Mouse (Mus musculus): Measurements from ENCODE around the gene Slco1a6.
"Not testable (repeated sequence)": the region's sequence is repeated elsewhere in the genome, so short reads cannot be mapped to it uniquely, and the experiment has no call there.

Slco1a6 gene

DNA sequence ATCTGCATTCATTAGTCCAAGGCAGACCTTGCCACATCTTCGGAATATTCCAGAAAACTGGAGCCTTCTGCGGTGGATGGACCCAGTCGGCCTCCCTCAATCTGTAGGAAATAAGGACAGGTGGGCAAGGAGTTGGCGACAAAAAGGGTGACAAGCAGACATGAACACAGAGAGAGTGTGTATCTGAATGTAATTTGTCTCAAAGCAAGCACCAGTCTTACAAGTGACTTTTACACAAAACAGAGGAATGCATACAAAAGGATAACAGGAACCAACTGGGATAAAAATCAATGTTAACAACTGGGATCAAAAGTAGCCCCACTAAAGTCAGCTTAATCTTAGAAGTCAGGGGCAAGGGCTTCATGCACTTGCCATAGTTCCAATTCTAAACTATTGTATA, at the start of gene Slco1a6:
Gene Slco1a6 (minus strand): TSS at position 101 of the 400 bp plus-strand sequence.
- no peak for DNase-seq

DNA sequence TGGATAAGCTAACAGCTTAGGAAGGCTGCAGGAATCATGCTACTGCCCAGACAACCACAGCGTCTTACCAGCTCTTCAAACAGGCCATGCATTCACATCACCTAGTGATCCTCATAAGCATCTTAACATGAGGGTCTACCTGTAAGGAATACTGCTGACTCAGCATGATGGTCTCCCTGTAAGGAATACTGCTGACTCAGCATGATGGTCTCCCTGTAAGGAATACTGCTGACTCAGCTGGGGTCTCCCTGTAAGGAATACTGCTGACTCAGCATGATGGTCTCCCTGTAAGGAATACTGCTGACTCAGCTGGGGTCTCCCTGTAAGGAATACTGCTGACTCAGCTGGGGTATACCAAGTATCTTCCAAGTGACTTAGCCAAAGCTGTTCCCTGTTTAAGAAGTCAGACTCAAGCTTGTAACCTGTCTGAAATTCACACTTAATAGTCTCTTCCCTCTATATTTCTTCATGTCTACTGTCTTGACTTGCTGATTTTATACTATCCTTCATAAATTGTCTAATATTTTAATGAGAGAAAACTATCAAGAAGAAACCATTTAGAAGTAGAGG, 42.5 kb upstream of the Slco1a6 start:
- not testable (repeated sequence) for DNase-seq

DNA sequence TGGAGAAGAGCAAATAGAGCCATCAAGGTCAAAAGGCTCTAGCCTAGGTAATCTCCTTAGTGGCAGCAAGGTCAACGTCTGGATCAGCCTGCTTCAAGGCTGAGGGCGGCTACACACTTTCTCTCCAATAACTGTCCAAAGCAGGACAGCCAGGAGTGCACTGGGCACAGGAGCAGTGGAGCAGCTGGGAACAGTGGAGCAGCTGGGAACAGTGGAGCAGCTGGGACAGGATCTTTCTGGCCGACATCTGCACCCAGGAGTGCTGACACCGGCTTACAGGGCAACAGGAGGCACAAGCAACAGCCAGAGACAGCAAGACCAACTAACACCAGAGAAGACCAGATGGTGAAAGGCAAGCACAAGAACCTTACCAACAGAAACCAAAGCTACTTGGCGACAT, 36.7 kb upstream of the Slco1a6 start:
- no peak for DNase-seq

DNA sequence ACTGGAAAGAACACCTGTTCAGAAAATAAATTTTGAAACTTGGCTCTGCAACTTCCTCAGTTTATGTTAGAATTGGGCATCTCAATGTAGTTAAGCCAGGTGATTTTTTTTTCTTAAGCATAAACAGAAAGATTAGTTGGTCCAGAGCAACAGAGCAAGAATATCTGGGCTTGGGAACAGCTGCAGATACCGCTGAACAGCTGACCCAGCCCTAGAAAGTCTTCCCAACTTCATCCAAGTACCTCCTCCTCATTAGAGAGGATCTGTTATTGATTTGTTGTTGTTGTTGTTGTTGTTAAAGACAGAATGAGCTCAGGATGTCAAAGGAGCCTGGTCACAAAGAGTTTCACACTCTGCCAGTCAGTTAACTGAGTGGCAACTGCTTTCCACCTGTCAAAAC, 31.1 kb upstream of the Slco1a6 start:
- no peak for DNase-seq

DNA sequence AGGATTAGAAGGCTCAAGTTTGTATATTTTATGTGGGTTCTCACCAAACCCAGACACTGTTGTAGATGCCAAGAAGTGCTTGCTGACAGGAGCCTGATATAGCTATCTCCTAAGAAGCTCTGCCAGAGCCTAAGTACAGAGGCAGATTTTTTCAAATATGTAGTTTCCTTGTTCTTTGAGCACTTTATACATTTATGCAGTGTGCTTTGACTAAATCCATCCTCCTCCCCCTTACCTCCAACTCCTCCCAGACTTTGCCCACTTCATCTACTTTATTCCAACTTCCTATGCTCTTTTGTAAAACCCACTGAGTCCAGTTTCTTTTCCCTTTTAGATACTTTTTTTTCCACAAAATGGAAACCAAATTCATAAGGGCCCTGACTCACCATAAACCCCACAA, 11.8 kb upstream of the Slco1a6 start:
- no peak for DNase-seq

DNA sequence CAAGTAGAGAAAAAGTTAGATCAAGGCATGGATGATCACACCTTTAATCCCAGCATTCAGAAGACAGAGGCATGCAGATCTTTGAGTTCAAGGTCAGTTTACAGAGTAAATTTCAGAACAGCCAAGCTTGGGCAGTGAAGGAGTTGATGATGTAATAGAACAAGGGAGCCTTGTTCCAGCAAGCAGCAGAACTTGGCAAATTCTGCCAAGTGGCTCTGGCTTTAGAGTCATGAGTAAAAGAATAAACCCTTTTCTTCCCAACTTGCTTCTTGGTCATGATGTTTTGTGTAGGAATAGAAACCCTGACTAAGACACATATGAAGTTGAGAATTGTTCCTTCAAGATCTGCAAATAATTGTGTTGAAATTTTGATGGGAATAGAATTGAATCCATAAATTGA, 3.5 kb upstream of the Slco1a6 start:
- no peak for DNase-seq

DNA sequence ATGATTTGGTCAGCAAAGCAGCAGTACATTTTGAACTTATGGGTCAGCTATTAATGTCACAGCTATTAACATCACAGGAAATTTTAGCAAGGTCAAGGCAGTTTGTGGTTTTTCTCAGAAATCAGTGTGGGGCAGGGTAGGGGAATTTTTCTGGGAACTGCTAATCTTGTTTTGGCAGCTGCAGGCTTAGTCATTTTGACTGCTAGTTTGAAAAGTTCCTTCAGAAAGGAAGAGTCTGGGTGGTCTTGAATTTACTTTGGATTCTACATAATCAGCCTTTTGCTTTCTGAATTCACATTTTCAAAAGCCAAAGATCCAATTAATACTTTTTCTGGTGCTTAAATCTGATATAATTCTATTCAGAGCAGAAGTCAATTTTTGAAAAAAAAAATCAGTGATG, 1.4 kb upstream of the Slco1a6 start:
- no peak for DNase-seq

DNA sequence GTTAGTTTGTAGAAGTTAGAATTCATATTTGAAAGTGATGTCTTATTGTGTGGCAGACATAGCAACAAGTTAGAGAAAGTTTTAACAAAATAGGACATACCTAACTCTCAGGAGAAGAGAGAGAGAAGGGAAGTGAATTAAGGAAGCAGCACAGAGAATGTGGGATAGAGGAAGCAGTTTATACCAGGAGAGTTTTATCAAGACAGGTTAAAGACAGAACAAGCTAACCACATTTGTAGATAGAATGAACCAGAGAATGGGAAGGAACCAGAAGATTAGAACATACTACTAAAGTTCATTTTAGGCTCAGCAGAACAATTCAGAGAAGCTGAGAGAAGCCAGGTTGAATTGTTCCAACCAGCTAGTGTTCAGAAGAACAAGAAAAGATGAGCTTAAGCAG, 7.8 kb downstream of the Slco1a6 start:
- DNase-seq: no peak

DNA sequence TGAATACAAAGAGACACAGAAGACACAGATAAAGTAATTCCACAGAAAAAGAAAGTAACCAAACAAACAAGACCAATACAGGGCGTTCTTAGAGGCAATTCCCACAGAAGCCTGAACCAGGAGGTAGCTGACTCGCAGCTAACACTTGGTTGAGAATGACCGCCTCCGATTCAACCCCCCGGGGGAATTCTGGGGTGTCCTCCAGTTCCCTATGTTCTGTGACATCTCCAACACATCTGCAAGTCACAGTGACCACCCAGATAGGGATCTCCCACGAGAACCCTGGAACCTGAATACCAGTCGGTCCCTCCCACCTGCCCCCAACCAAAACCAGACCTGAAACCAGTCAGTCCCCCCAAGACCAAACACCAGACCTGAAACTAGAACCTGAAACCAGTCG, 14.1 kb downstream of the Slco1a6 start:
- no peak for DNase-seq

DNA sequence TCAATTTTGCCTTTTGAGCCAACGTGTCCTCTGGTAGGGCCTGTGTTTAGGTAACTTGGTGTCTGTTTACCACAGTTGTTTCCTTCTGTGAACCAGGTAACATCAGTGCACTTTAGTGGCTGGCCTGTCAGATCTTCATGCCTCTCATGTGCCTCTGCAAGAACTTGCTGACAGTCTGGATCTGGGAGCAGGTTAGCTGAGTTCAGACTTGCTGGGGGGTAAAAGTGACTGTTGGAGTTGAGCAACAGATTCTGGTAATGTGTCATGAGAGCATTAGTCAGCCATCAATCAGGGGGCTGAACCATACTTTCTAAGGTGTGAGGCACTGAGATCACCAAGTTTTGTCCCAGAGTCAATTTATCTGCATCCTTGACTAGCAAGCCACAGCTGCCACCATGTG, 16.4 kb downstream of the Slco1a6 start:
- no peak for DNase-seq

DNA sequence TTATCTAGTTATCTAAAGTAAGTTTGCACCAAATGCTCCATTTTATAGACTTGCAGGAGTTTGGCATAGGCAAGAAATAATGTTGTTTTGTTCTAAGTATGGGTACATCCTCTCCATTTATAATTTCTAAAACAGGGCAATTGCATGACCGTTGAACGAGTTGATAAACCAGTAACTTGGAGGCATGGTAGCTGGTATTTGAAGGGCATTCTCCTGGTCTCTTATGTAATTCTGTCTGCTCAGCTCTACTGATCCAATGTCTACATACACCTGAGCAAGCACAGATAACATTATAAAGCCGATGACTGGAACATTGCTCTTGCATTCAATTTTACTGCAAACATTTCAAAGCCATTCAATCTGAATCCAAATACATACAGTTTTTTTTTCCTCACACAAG, 20.9 kb downstream of the Slco1a6 start:
- DNase-seq: no peak

DNA sequence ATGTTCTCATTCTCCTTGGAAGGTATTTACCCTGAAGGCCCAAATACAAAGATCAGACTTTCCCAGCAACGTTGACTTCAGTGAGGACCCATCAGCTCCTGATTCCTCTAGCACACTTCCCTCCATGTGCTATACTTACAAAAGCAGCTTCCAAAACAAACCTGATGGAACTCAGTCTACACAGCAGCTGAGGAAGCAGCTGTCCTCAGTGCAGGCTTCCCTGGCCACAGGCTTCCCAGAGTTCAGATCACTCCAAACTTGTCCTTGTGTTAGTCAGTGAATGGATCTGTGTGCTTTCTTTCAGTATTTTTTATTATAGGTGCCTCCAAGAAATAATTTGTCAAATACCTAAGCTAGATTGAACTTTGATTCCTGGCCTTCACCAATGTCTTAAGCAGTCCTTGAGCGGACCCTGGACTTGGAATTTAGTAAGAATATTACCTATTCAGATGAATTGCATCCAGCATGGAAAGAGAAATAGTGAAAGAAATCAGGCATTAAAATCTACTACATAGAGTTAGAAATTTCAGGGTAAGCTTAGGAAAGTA, 22.4 kb downstream of the Slco1a6 start:
- no peak for DNase-seq

DNA sequence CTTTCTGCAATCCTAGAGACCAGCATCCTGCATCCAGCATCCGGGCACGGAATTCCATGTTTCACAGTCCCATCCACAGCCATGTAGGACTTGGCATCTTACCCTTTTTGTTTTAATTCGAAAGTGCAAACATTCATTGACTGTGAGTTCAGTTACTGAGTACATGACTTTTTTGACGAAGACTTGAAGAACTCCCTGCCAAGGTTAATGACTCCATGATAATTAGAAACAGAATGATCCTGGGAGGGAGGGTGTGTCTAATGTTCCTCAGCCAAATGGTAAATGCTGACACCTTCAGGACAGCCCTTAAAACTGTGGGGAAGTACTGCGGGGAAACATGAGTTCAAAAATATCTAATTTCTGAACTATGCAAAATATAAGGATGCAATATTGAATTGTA, 44.9 kb downstream of the Slco1a6 start:
- no peak for DNase-seq

DNA sequence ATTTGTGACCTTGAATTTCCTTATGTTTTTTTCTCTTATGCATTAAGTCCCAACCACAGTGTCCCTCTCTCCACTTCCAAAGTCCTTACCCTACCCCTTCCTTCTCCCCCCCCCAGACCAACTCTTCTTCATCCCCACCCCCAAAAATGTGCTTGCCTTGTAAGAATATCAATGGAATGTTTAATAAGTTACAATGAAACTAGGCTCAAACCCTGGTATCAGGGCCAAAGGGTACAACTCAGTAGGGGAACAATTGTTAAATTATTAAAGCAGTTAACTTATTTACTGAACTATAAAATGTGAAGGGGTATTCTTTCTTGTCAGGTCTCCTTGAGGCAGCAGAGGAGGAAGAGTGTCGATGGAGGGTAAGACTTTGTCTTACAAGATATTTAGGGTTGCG, 47.1 kb downstream of the Slco1a6 start:
- no peak for DNase-seq

DNA sequence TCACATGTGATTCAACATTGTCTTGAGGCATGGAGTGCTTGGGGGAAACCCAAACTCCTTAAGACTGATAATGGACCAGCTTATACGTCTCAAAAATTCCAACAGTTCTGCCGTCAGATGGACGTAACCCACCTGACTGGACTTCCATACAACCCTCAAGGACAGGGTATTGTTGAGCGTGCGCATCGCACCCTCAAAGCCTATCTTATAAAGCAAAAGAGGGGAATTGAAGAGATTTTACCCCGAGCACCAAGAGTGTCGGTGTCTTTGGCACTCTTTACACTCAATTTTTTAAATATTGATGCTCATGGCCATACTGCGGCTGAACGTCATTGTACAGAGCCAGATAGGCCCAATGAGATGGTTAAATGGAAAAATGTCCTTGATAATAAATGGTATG, 54.2 kb downstream of the Slco1a6 start:
- DNase-seq: not testable (repeated sequence)

DNA sequence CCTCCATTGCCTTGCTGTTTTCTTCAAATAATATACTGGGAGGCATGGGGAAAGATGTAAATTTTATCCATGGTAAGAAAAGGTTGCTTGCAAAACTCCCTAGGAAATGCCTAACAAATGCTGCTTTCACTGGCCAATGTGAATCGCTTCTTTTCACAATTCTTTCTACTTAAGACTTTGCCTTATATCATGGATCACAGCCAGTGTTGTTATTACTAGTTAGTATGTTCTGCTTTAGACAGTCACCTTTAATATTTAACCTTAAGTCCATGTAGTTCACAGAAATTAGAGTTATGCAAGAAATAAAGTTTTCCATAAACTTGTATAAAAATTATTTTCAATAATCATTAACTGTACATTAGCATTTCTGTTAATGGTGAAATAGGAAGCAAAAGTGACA, 60.0 kb downstream of the Slco1a6 start:
- no peak for DNase-seq

DNA sequence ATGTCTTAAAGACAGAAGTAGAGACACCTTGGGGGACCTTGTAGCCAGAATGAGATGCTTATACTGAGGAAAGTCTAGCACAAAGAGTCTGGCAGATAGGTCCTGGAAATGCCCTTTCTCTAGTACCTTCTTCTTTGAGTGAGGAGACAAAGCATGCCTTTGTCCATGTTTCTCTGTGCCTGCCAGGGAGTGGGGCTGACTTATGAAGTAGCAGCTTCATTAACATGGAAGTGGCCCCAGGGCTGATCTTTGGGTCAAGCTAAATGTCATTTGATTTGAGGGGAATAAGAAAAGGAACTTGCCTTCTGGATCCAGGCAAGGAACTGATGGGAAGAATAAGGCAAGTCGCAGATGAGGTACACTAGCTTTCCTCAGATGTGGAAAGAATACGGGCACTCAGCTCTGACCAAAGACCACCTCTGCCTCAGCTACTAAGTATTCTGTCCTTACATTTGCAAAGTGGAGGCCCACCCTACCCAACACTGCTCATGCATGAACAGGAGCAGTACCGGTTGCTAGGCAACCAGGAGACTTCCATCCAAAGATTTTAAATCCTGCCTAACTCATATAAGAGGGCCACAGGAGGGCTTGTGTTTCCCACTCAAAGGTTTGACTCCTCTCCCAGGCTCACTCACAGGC, 96.5 kb downstream of the Slco1a6 start:
- DNase-seq: no peak

DNA sequence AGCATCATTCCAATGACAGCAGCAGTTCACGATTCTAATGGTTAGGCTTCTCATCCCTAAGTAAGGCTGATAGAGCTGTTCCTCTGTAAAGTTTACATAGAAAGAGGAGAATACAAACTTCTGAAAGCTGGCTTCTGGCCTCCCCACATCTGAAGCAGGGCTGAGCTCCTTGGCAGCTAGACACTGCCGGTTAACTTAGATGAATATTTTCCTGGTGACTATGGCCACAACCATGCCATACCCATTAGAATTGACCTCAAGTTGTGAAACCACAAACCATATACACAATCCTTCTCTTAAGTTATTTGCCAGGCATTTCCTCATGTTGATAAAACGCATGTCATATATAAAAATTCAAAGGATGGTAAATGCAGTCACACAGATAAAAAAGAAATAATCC, 117.2 kb downstream of the Slco1a6 start:
- no peak for DNase-seq

DNA sequence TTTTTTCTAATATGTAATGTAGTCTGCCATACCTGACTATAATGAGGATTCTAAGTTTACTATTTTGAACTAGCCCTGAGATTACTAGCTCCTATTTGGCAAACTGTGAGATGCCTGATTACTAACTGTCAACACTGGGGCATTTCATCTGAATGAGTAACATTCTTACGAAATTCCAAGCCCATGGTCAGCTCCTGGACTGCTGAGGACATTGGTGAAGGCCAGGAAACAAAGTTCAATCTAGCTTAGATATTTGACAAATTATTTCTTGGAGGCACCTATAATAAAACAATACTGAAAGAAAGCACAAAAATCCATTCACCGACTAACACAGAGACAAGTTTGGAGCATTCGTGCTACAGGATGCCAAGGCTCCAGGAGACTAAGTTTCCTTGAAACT, 150.0 kb downstream of the Slco1a6 start:
- DNase-seq: not testable (repeated sequence)

DNA sequence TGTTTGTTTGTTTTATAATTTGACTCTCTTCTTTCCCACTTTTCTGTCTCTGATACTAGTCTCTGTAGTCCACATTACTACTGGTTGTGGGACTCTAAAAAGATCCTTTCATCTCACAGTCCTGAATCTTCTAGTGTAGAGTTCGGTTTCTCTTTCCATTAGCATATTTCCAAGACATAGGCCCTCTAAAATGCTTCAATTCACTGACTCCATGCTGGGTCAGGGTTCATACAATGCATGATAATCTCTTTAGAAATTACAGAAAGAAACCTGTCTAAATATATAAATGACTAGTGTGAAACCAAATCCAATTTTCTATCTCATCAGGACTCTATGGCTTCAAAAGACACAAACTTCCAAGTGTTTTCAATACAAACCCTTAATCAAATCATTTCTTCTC, 160.6 kb downstream of the Slco1a6 start:
- no peak for DNase-seq

DNA sequence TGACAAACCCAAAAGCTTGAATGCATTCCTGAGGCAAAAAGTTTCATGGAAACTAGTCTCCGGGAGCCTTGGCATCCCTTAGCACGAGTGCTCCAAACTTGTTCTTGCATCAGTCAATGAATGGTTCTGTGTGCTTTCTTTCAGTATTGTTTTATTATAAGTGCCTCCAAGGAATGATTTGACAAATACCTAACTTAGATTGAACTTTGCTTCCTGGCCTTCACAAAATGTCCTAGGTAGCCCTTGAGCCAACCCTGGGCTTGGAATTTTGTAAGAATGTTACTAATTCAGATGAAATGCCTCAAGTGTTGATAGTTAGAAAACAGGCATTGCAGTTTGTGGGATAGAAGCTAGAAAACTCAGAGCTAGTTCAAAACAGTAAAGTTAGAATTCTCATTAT, 162.6 kb downstream of the Slco1a6 start:
- no peak for DNase-seq

DNA sequence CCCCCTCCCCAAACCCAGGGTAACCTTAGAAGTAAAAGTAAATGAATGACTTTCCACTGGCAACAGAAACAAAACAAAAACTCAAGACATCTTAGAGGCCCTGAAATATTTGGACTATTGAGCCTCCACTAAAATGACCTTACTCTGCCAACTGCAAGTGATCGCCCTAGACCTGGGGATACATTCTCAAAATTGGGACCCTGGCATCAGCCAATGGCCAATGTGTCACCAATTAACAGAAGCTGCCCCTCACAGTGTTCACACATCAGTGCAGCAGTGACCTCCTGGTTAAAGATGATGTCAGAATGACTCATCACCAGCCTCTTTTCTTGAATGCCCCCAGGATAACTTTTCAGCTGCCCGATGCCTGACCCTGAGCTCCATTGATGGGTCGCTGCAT, 166.4 kb downstream of the Slco1a6 start:
- no peak for DNase-seq

DNA sequence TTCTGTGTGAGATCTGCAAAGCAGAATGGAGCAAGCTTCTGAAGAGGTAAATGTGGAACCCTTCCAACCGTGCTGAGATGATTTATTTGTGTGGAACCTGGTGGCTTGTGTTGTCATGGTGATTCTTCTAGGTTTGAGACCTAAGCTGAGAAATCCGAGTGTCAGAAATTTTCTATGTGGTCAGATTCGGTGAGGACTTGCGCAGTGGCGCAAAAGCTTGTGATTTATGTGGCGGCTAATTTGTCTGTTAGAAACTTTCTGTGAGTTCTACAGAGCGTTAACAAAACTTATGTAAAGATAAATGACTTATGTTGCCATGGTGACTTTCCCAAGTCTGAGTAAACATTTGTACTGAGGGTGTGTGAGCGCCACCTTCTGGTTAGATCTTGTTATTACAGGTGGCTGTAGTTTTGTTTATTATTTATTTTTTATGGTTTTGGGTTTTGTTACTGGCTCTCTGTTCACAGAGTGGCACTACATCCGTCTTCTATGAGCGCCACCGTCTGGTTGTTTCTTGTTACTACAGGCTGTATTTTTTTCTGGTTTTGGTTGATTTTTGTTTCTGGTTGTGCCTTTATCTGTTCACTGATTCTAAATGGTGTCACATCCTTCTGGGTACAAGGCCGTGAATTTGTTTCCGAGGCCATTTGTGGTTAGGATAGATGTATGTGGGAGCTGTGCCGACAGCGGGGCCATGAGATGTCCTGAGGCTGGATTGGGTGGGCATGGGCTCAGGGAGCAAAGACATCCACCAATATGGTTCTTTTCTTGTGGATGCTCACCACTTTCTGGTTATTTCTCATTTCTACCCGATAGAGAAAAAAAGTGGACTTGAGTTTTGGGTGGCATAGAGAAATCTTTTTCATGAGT, 167.8 kb downstream of the Slco1a6 start:
- peak; percentile 22 for DNase-seq

DNA sequence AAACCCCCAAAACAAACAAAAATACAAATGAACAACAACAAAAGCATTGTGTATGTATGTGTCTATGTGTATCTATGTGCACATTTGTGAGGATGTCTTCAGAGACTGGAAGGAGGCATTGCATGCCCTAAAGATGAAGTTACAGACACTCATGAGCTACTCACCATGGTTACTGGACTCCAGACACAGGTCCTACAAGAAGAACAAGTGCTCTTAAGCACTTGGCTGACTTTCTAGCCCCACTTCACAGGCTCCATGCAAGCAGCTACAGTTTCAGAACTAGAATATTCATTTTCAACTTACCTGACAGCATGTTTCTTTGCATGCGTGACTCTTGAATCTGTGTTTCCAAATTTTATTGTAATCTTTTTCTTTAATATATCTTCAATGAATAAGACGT, 172.6 kb downstream of the Slco1a6 start:
- DNase-seq: no peak

All from right cerebral cortex, postnatal 25 days (tissue).